ENCODE assay signal across 7 mouse cellular contexts in genomic region chr11:78792465-78792864, GRCm38 (mm10). TPM values are rescaled to one million over a fixed set of nuclear protein-coding genes. Genes with fewer than 3 reads are reported as not detected.
DNase-seq lines count a peak whose midpoint lies in the region; ATAC-seq and TF ChIP-seq lines count a peak whose summit lies in the region.

No protein-coding gene starts in this region.

- TF ChIP-seq CTCF in lung, embryonic 14.5 days (IDR thresholded peaks at IDR 0.05; ENCODE audit: low read depth), result no peak
- no peak for TF ChIP-seq CTCF in forebrain, postnatal 0 days (IDR thresholded peaks at IDR 0.05; ENCODE audit: low read depth)

- H3K27me3 ChIP-seq in lung, embryonic 14.5 days (ENCODE audit: insufficient read depth, low read length), result no peaks in the 10 kb centered on the region
- no peaks in the 10 kb centered on the region for H3K27me3 ChIP-seq in forebrain, postnatal 0 days (ENCODE audit: insufficient read depth, low read length)
- H3K27me3 ChIP-seq in liver, embryonic 13.5 days, result no peaks in the 10 kb centered on the region

- H3K4me2 ChIP-seq in lung, embryonic 14.5 days, result peak overlapping the region; percentile 16; the same call in 1 of the 2 replicates
- H3K4me2 ChIP-seq in forebrain, postnatal 0 days (ENCODE audit: low read depth), result peak overlapping the region; percentile 38
- peak overlapping the region; percentile 50 for H3K4me2 ChIP-seq in liver, embryonic 13.5 days

- H3K9me3 ChIP-seq in lung, embryonic 14.5 days (ENCODE audit: low read depth, low read length), result no peaks in the 10 kb centered on the region
- no peaks in the 10 kb centered on the region for H3K9me3 ChIP-seq in forebrain, postnatal 0 days (ENCODE audit: low read length)
- no peaks in the 10 kb centered on the region for H3K9me3 ChIP-seq in liver, embryonic 13.5 days (replicated peaks)

- H3K36me3 ChIP-seq in lung, embryonic 14.5 days (ENCODE audit: insufficient read depth), result no peaks in the 10 kb centered on the region
- H3K36me3 ChIP-seq in forebrain, postnatal 0 days (ENCODE audit: insufficient read depth), result no peaks in the 10 kb centered on the region
- H3K36me3 ChIP-seq in liver, embryonic 13.5 days, result no peaks in the 10 kb centered on the region

- DNase-seq in lung, embryonic 14.5 days, result peak; percentile 6
- DNase-seq in lung, postnatal 36 days, result no peak
- peak; percentile 38 for DNase-seq in forebrain, postnatal 0 days
- no peak for DNase-seq in liver, embryonic 13.5 days
- peak; percentile 45 to 78 for DNase-seq in right cerebral cortex, postnatal 36 days (ENCODE audit: low spot score in 2 of 2)
- DNase-seq in adrenal gland, adult 2 months, result no peak
- DNase-seq in gastrocnemius, postnatal 36 days, result no peak

- no peak for ATAC-seq in lung, embryonic 14.5 days (ENCODE audit: insufficient read depth)
- ATAC-seq in forebrain, postnatal 0 days, result peak; percentile 25; the same call in 1 of the 2 replicates
- no peak for ATAC-seq in liver, embryonic 13.5 days (ENCODE audit: low read depth)

- WGBS in lung, embryonic 14.5 days, result 39% methylated on average over 11 of the region's 11 CpGs
- 7% methylated on average over 11 of the region's 11 CpGs for WGBS in forebrain, postnatal 0 days
- WGBS in liver, embryonic 13.5 days (ENCODE audit: insufficient replicate concordance), result 16% methylated on average over 11 of the region's 11 CpGs

- no peaks in the 10 kb centered on the region for H3K4me1 ChIP-seq in lung, embryonic 14.5 days (ENCODE audit: insufficient read depth)
- H3K4me1 ChIP-seq in forebrain, postnatal 0 days (ENCODE audit: insufficient read depth), result peaks cover 12% of the 10 kb centered on the region; the same call in 1 of the 2 replicates
- peaks cover 18% of the 10 kb centered on the region for H3K4me1 ChIP-seq in liver, embryonic 13.5 days (replicated peaks)

- H3K9ac ChIP-seq in lung, embryonic 14.5 days, result no peak overlapping the region
- H3K9ac ChIP-seq in forebrain, postnatal 0 days, result peak overlapping the region; percentile 19; the same call in 1 of the 2 replicates
- H3K9ac ChIP-seq in liver, embryonic 13.5 days, result peak overlapping the region; percentile 26; the same call in 1 of the 2 replicates

- intact Hi-C loops in gastrocnemius, postnatal 36 days (cut with DNase I), result no loop called here

- no peak overlapping the region for H3K4me3 ChIP-seq in lung, embryonic 14.5 days (ENCODE audit: low read depth, low read length)
- H3K4me3 ChIP-seq in forebrain, postnatal 0 days (ENCODE audit: low read depth, low read length), result peak overlapping the region; percentile 6; the same call in 1 of the 2 replicates
- H3K4me3 ChIP-seq in liver, embryonic 13.5 days (replicated peaks), result peak overlapping the region; percentile 22; the same call in 1 of the 2 replicates

- H3K27ac ChIP-seq in lung, embryonic 14.5 days (ENCODE audit: low read depth), result no peak overlapping the region
- H3K27ac ChIP-seq in forebrain, postnatal 0 days (ENCODE audit: low read depth, low read length), result peak overlapping the region; percentile 64; the same call in 1 of the 2 replicates
- H3K27ac ChIP-seq in liver, embryonic 13.5 days, result no peak overlapping the region

RNA-seq across cellular contexts. Expression of gene Lyrm9, which starts 33.9 kb away (rescaled TPM):
- polyA plus RNA-seq in lung, embryonic 14.5 days (2014; fragmentation: Nextera tagmentation; extraction: Ambion mirVana), result 13.9 and 14.8 TPM in 2 replicates
- 24.4 and 40.2 TPM in 2 replicates for total RNA-seq in forebrain, postnatal 0 days (2014; rRNA removed)
- polyA plus RNA-seq in forebrain, postnatal 0 days (2015; fragmentation: Nextera tagmentation; extraction: Ambion mirVana), result 37.8 and 41.5 TPM in 2 replicates
- polyA plus RNA-seq in liver, embryonic 13.5 days (2015; fragmentation: Nextera tagmentation; extraction: Ambion mirVana), result 21.4 and 21.7 TPM in 2 replicates
- total RNA-seq in adrenal gland, adult 2 months (2021), result 10 to 100 TPM; 47.7 to 51.1 TPM
- 40.0 and 49.3 TPM in 2 replicates for polyA plus RNA-seq in adrenal gland, adult 2 months (2012; rRNA removed)
- 10 to 100 TPM in 1 of 2 experiments, 1 to 10 TPM in 1; 10.0 to 13.8 TPM for total RNA-seq in gastrocnemius, postnatal 36 days (2021)

RNA-seq across cellular contexts. Expression of gene Ccnq, which starts 40.9 kb away (rescaled TPM):
- 42.4 and 48.0 TPM in 2 replicates for polyA plus RNA-seq in lung, embryonic 14.5 days (2014; fragmentation: Nextera tagmentation; extraction: Ambion mirVana)
- 28.3 and 30.7 TPM in 2 replicates for total RNA-seq in forebrain, postnatal 0 days (2014; rRNA removed)
- 31.8 and 33.1 TPM in 2 replicates for polyA plus RNA-seq in forebrain, postnatal 0 days (2015; fragmentation: Nextera tagmentation; extraction: Ambion mirVana)
- polyA plus RNA-seq in liver, embryonic 13.5 days (2015; fragmentation: Nextera tagmentation; extraction: Ambion mirVana), result 24.2 and 26.5 TPM in 2 replicates
- 10 to 100 TPM; 52.0 to 68.9 TPM for total RNA-seq in adrenal gland, adult 2 months (2021)
- 117 and 120 TPM in 2 replicates for polyA plus RNA-seq in adrenal gland, adult 2 months (2012; rRNA removed)
- 10 to 100 TPM; 10.3 to 10.4 TPM for total RNA-seq in gastrocnemius, postnatal 36 days (2021)

Comparison
In these comparisons a context has a peak if more than half of its experiments do, and no peak if none do; other contexts are left out.
1. DNase-seq: peak in lung, embryonic 14.5 days (single experiment), forebrain, postnatal 0 days (single experiment) and right cerebral cortex, postnatal 36 days (2 of 2); none in lung, postnatal 36 days (single experiment), liver, embryonic 13.5 days (single experiment), adrenal gland, adult 2 months (single experiment) and gastrocnemius, postnatal 36 days (0 of 2).
2. Peak in every context shown above with its lines, with median percentiles within 50 percentile points of each other: H3K4me2 ChIP-seq.